Mouse (Mus musculus) small intestine, adult 2 months (tissue): ENCODE data around the gene Wdfy1. TPM values are rescaled to one million over a fixed set of nuclear protein-coding genes. Genes with fewer than 3 reads are reported as not detected.
A peak's percentile ranks its signal among the peaks of the same experiment; 100 is the strongest.

Experiments
- H3K27ac ChIP-seq: fragments of 200-500 bp; 2 replicates; pipeline ENCODE4 v1.5.1; 2012; ENCODE audit warnings: low read depth, low read length, control low read depth, inconsistent platforms; ENCODE audit not compliant: insufficient read depth
- H3K27me3 ChIP-seq: fragments of 200-500 bp; 2 replicates; pipeline ENCODE4 v1.6.1; 2012; ENCODE audit warnings: mild to moderate bottlenecking, moderate library complexity, low read length, inconsistent platforms; ENCODE audit not compliant: control insufficient read depth, insufficient read depth
- H3K36me3 ChIP-seq: fragments of 200-500 bp; 2 replicates; pipeline ENCODE4 v1.6.1; 2012; ENCODE audit warnings: mild to moderate bottlenecking, low read length, control low read depth, inconsistent platforms; ENCODE audit not compliant: control insufficient read depth, insufficient read depth
- H3K4me1 ChIP-seq: fragments of 200-500 bp; 2 replicates; pipeline ENCODE4 v1.6.1; 2012; ENCODE audit warnings: low read length, inconsistent platforms, mixed read lengths; ENCODE audit not compliant: control insufficient read depth, insufficient read depth, insufficient read length
- H3K4me3 ChIP-seq: fragments of 200-500 bp; 2 replicates; pipeline ENCODE4 v1.5.1; 2012; ENCODE audit warnings: low read depth, mild to moderate bottlenecking, control low read depth, inconsistent platforms, low read length, moderate library complexity
- CTCF ChIP-seq: fragments of 200-500 bp; IDR thresholded peaks from 2 replicates; pipeline ENCODE4 v1.5.1; 2012; ENCODE audit warnings: low read depth, mild to moderate bottlenecking, control low read depth, inconsistent platforms, low read length, moderate library complexity, mixed read lengths; ENCODE audit not compliant: insufficient replicate concordance, insufficient read length; ENCODE audit errors: extremely low read depth
- POLR2A ChIP-seq: fragments of 200-500 bp; IDR thresholded peaks from 2 replicates; pipeline ENCODE4 v1.6.1; 2012; ENCODE audit warnings: low read depth, mild to moderate bottlenecking, control low read depth, inconsistent platforms, low read length, moderate library complexity
- WGBS: fragments of 180-500 bp; shearing (Covaris S2); methylation state at CpG from one replicate; pipeline ENCODE4 v1.1.7; 2018; 5-methylcytosine and 5-hydroxymethylcytosine counted together
- polyA plus RNA-seq: library from polyadenylated mRNA; depleted of rRNA; stranded (reverse); fragments of >200 nt; gene quantifications from 2 replicates; pipeline ENCODE4 v1.2.3, GENCODE M21; 2012

The Wdfy1 gene
- polyA plus RNA-seq, 1 experiment: 68.7 TPM

- TF ChIP-seq POLR2A (no peak), CTCF (no peak)
- Histone ChIP-seq H3K27me3 (no peaks in the 10 kb centered on the region), H3K4me3 (no peak overlapping the region), H3K4me1 (no peaks in the 10 kb centered on the region; the same call in 1 of the 2 replicates), H3K36me3 (0 out of 2 replicates have a peak, but pooled peaks cover 4% of the 10 kb centered on the region), H3K27ac (no peak overlapping the region)
- WGBS: 45% methylated on average over 5 of the region's 5 CpGs
Observed at GRCm38 (mm10) chr1:79696933-79697332, 79.0 kb downstream of the Wdfy1 start.

- WGBS: 84% methylated on average over 3 of the region's 3 CpGs
- Histone ChIP-seq H3K27ac (no peak overlapping the region), H3K4me1 (no peaks in the 10 kb centered on the region; the same call in 1 of the 2 replicates), H3K4me3 (no peak overlapping the region), H3K27me3 (no peaks in the 10 kb centered on the region), H3K36me3 (no peaks in the 10 kb centered on the region)
- TF ChIP-seq POLR2A: no peak
- TF ChIP-seq CTCF: no peak
Observed at GRCm38 (mm10) chr1:79692482-79692881, 83.5 kb downstream of the Wdfy1 start.

GRCm38 (mm10) chr1:79687254-79687653 is 88.7 kb downstream of the Wdfy1 start:
- no peaks in the 10 kb centered on the region for H3K4me1 ChIP-seq
- 87% methylated on average over 1 of the region's 1 CpGs for WGBS
- H3K4me3 ChIP-seq: no peak overlapping the region
- no peaks in the 10 kb centered on the region for H3K27me3 ChIP-seq
- H3K27ac ChIP-seq: no peak overlapping the region
- no peaks in the 10 kb centered on the region for H3K36me3 ChIP-seq
- TF ChIP-seq CTCF (no peak), POLR2A (no peak)

GRCm38 (mm10) chr1:79684027-79684426 is 91.9 kb downstream of the Wdfy1 start:
- no peak overlapping the region for H3K4me3 ChIP-seq
- TF ChIP-seq CTCF (no peak), POLR2A (no peak)
- no peaks in the 10 kb centered on the region for H3K36me3 ChIP-seq
- no peaks in the 10 kb centered on the region; the same call in 1 of the 2 replicates for H3K4me1 ChIP-seq
- H3K27ac ChIP-seq: no peak overlapping the region
- H3K27me3 ChIP-seq: no peaks in the 10 kb centered on the region

GRCm38 (mm10) chr1:79682936-79683335 is 93.0 kb downstream of the Wdfy1 start:
- Histone ChIP-seq H3K27ac (no peak overlapping the region), H3K27me3 (no peaks in the 10 kb centered on the region), H3K36me3 (no peaks in the 10 kb centered on the region), H3K4me1 (no peaks in the 10 kb centered on the region; the same call in 1 of the 2 replicates), H3K4me3 (no peak overlapping the region)
- 10% methylated on average over 5 of the region's 5 CpGs for whole genome bisulfite sequencing
- no peak for TF ChIP-seq POLR2A
- no peak for TF ChIP-seq CTCF

GRCm38 (mm10) chr1:79680777-79681176 is 95.2 kb downstream of the Wdfy1 start:
- WGBS: 34% methylated on average over 3 of the region's 3 CpGs
- Histone ChIP-seq H3K36me3 (no peaks in the 10 kb centered on the region), H3K27ac (peak overlapping the region; percentile 54; the same call in 1 of the 2 replicates), H3K27me3 (no peaks in the 10 kb centered on the region), H3K4me3 (no peak overlapping the region), H3K4me1 (peaks cover 2% of the 10 kb centered on the region; the same call in 1 of the 2 replicates)
- TF ChIP-seq POLR2A (no peak), CTCF (no peak)

- Histone ChIP-seq H3K4me3 (no peak overlapping the region), H3K27me3 (no peaks in the 10 kb centered on the region), H3K4me1 (peaks cover 3% of the 10 kb centered on the region; the same call in 1 of the 2 replicates), H3K27ac (no peak overlapping the region), H3K36me3 (no peaks in the 10 kb centered on the region)
- 37% methylated on average over 8 of the region's 8 CpGs for WGBS
- TF ChIP-seq POLR2A (no peak), CTCF (no peak)
Observed at GRCm38 (mm10) chr1:79678117-79678684, 97.7 kb downstream of the Wdfy1 start.
